Mouse (Mus musculus) limb, embryonic 12.5 days (tissue): Measurements from ENCODE around the gene Ttll11. TPM values are rescaled to one million over a fixed set of nuclear protein-coding genes. Genes with fewer than 3 reads are reported as not detected.

ENCODE experiments used
- ATAC-seq: fragments of 200-750 bp; cut with Nextera tagmentation; 2 replicates; pipeline ENCODE4 v1.8.0; 2017; ENCODE audit warnings: low read depth, moderate TSS enrichment; ENCODE audit not compliant: insufficient number of reproducible peaks, insufficient read depth, low FRiP score, low TSS enrichment
- H3K27ac ChIP-seq: fragments of 300-500 bp; sonication (generic); 2 replicates; pipeline ENCODE4 v1.5.1; 2016; ENCODE audit warnings: mild to moderate bottlenecking, moderate library complexity
- H3K27me3 ChIP-seq: fragments of 300-500 bp; sonication (generic); 2 replicates; pipeline ENCODE4 v1.6.1; 2016; ENCODE audit warnings: mild to moderate bottlenecking, moderate library complexity
- H3K36me3 ChIP-seq: fragments of 300-500 bp; sonication (generic); 2 replicates; pipeline ENCODE4 v1.6.1; 2016; ENCODE audit warnings: mild to moderate bottlenecking, moderate library complexity
- H3K4me1 ChIP-seq: fragments of 300-500 bp; sonication (generic); replicated peaks from 2 replicates; pipeline ENCODE4 v1.6.1; 2016
- H3K4me2 ChIP-seq: fragments of 300-500 bp; sonication (generic); 2 replicates; pipeline ENCODE4 v1.6.1; 2016; ENCODE audit warnings: mild to moderate bottlenecking, moderate library complexity
- H3K4me3 ChIP-seq: fragments of 300-500 bp; sonication (generic); replicated peaks from 2 replicates; pipeline ENCODE4 v1.5.1; 2016; ENCODE audit warnings: mild to moderate bottlenecking
- H3K9ac ChIP-seq: fragments of 300-500 bp; sonication (generic); replicated peaks from 2 replicates; pipeline ENCODE4 v1.6.1; 2016; ENCODE audit warnings: mild to moderate bottlenecking, moderate library complexity
- H3K9me3 ChIP-seq: fragments of 300-500 bp; sonication (generic); 2 replicates; pipeline ENCODE4 v1.6.1; 2016; ENCODE audit warnings: mild to moderate bottlenecking, moderate library complexity
- WGBS: fragments of 180-500 bp; shearing (Covaris S2); methylation state at CpG from one replicate; pipeline ENCODE4 v1.1.7; 2016; 5-methylcytosine and 5-hydroxymethylcytosine counted together
- polyA plus RNA-seq: library from polyadenylated mRNA; unstranded; fragments of >200 nt; fragmentation: Nextera tagmentation; extraction: Ambion mirVana; gene quantifications from 2 replicates; pipeline ENCODE4 v1.2.1, GENCODE M21; 2016

Ttll11 gene
- polyA plus RNA-seq: 1.3 and 1.5 TPM in 2 replicates

DNA sequence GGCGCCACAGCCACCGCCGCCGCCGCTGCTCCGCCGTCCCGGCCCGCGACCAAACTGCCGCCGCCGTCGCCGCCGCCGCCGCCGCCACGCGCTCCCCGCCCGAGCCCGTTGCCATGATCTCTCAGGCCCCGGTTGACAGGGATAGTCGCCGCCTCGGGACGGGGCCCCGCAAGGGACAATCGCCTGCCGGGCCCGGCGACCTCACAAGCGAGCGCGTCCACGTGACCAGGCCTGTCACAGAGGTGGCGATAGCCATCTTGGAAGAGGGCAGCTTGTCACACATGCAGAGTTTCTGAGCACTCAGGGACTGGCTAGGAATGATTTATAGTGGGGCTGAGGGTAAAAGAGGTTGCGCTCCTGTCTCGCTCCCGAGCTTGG lies at the start of gene Ttll11:
Gene Ttll11 (minus strand): TSS at position 270 of the 378 bp plus-strand sequence.
- H3K27me3 ChIP-seq: peaks cover 12% of the 10 kb centered on the region
- under 1% methylated on average over 36 of the region's 42 CpGs for WGBS
- 0 out of 2 replicates have a peak within 1 kb of the TSS, but pooled peaks have one; percentile 45 for H3K27ac ChIP-seq
- H3K4me1 ChIP-seq: peaks cover 17% of the 10 kb centered on the region
- H3K36me3 ChIP-seq: no peaks in the 10 kb centered on the region
- H3K4me3 ChIP-seq: peak within 1 kb of the TSS; percentile 91
- peak within 1 kb of the TSS; percentile 83 for H3K9ac ChIP-seq
- no peaks in the 10 kb centered on the region for H3K9me3 ChIP-seq
- ATAC-seq: peak; percentile 83; the same call in 1 of the 2 replicates
- peak within 1 kb of the TSS; percentile 94 for H3K4me2 ChIP-seq

GRCm38 (mm10) chr2:36023291-36023690 lies 43.6 kb upstream of the Ttll11 start:
- Histone ChIP-seq H3K36me3 (no peaks in the 10 kb centered on the region), H3K9ac (no peak overlapping the region), H3K4me3 (no peak overlapping the region), H3K27ac (no peak overlapping the region), H3K27me3 (peaks cover 16% of the 10 kb centered on the region), H3K4me1 (0 out of 2 replicates have a peak, but pooled peaks cover 3% of the 10 kb centered on the region), H3K9me3 (no peaks in the 10 kb centered on the region), H3K4me2 (no peak overlapping the region)
- no peak for ATAC-seq
- WGBS: 68% methylated on average over 3 of the region's 3 CpGs

- Histone ChIP-seq H3K4me2 (peak overlapping the region; percentile 57), H3K9ac (peak overlapping the region; percentile 13; the same call in 1 of the 2 replicates), H3K9me3 (no peaks in the 10 kb centered on the region), H3K36me3 (no peaks in the 10 kb centered on the region), H3K4me3 (peak overlapping the region; percentile 33), H3K27ac (no peak overlapping the region), H3K4me1 (0 out of 2 replicates have a peak, but pooled peaks cover 3% of the 10 kb centered on the region), H3K27me3 (peaks cover 16% of the 10 kb centered on the region)
- 6% methylated on average over 25 of the region's 32 CpGs for WGBS
- peak; percentile 73 for ATAC-seq
Observed at GRCm38 (mm10) chr2:36021385-36022159, 41.9 kb upstream of the Ttll11 start.

DNA sequence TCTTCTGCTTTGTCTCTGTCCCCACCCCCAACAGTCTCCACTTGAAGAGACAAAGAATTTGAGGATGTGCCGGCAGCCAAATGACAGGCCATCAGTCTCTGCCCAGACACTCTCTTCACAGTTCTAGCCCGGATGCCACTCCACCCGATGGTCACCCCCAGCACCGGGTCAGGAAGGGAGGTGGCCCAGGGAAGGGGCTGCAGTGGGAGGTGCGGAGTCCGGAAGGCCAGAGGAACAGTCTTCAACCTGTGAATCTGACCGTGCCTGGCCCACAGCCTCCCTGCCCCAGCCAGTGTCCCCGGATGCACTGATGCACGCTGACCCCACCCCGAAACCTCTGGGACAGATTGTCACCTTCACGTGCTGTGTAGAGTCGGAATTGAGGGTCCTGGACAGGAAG lies 33.3 kb upstream of the Ttll11 start:
- no peak overlapping the region for H3K27ac ChIP-seq
- H3K4me2 ChIP-seq: no peak overlapping the region
- H3K9me3 ChIP-seq: no peaks in the 10 kb centered on the region
- peaks cover 40% of the 10 kb centered on the region for H3K27me3 ChIP-seq
- H3K4me1 ChIP-seq: peaks cover 10% of the 10 kb centered on the region
- 64% methylated on average over 12 of the region's 12 CpGs for WGBS
- ATAC-seq: no peak
- no peak overlapping the region for H3K4me3 ChIP-seq
- no peaks in the 10 kb centered on the region for H3K36me3 ChIP-seq
- no peak overlapping the region for H3K9ac ChIP-seq

DNA sequence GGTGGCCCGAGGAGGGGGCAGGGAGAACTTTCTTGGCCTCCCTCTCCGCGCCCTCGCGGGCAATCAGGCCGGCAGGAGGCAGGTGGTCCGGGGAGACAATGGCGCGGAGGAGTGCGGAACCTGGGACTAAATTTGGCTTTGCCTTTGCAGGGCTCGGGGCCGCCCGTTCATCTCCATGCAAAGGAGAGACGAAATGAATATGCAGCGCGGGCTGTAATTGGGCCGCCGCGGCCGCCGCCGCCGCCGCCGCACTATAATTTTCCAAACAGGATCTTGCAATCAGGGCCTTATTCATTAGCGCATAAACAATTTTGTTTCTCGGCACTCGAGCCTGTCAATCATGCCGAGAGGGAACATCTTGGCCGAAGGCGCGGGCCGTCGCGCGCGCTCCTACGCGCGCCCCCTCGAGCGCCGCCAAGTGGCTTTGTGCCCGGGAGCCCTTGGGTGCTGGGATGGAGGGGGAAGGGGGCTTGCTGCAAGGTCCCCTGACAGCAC lies 31.7 kb upstream of the Ttll11 start:
- no peaks in the 10 kb centered on the region for H3K36me3 ChIP-seq
- H3K4me2 ChIP-seq: peak overlapping the region; percentile 88
- H3K4me1 ChIP-seq: peaks cover 10% of the 10 kb centered on the region
- H3K27me3 ChIP-seq: peaks cover 40% of the 10 kb centered on the region
- peak overlapping the region; percentile 50 for H3K4me3 ChIP-seq
- H3K9ac ChIP-seq: peak overlapping the region; percentile 57
- H3K9me3 ChIP-seq: no peaks in the 10 kb centered on the region
- ATAC-seq: no peak
- no peak overlapping the region for H3K27ac ChIP-seq
- under 1% methylated on average over 44 of the region's 44 CpGs for WGBS

DNA sequence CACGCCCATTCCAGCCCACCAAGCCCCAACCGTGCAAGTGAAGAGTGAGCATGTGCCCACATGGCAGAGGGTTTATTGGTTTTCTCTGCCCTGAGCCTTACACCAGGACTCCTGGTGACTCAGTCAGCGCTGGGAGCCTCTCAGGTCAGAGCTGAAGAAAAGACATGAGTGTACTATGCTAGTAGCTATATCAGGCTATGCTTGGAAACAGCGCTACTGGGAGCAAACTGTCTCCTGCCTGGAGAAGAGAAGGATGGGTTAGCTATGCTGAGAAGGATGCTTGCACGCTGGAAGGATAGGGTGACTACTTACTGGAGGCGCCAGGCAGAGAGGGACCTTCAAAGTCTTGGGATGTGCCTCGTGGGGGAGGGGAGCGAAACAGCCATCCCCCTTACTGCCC lies 30.9 kb upstream of the Ttll11 start:
- H3K4me3 ChIP-seq: peak overlapping the region; percentile 50; the same call in 1 of the 2 replicates

DNA sequence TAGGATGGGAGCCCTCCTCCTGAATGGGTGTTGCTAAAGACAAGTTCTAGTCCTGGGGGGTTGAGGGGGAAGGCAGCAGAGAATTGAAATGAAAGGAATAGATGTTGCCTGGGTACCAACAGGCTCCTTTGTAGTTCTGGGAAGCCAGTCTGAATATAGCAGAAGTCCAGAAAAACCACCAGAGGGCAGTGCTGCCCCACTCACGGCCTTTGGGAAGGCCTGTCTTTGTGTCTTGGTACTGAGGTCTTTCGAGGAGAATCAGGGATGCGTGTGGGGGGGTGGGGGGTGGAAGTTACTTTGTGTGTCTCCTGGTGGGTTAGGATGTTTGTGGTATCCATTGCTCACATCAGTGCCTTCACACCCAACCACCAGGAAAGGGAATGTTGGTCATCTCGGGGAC lies 29.7 kb upstream of the Ttll11 start:
- peak; percentile 54; the same call in 1 of the 2 replicates for ATAC-seq
- WGBS: 19% methylated on average over 4 of the region's 4 CpGs
- no peaks in the 10 kb centered on the region for H3K9me3 ChIP-seq

More for the DNA sequence above, 30.9 kb upstream of the Ttll11 start:
- Histone ChIP-seq H3K4me1 (peaks cover 10% of the 10 kb centered on the region), H3K9ac (no peak overlapping the region), H3K27ac (no peak overlapping the region), H3K4me2 (peak overlapping the region; percentile 88), H3K9me3 (no peaks in the 10 kb centered on the region), H3K36me3 (no peaks in the 10 kb centered on the region), H3K27me3 (peaks cover 40% of the 10 kb centered on the region)
- WGBS: 40% methylated on average over 8 of the region's 8 CpGs
- ATAC-seq: no peak

GRCm38 (mm10) chr2:36008071-36008470 lies 28.4 kb upstream of the Ttll11 start:
- no peak overlapping the region for H3K4me3 ChIP-seq
- H3K27me3 ChIP-seq: peaks cover 49% of the 10 kb centered on the region
- no peak overlapping the region for H3K4me2 ChIP-seq
- H3K27ac ChIP-seq: no peak overlapping the region
- H3K9me3 ChIP-seq: no peaks in the 10 kb centered on the region
- H3K4me1 ChIP-seq: peaks cover 10% of the 10 kb centered on the region
- 28% methylated on average over 1 of the region's 1 CpGs for WGBS
- H3K36me3 ChIP-seq: no peaks in the 10 kb centered on the region
- H3K9ac ChIP-seq: no peak overlapping the region
- ATAC-seq: no peak

More for the DNA sequence above, 29.7 kb upstream of the Ttll11 start:
- Histone ChIP-seq H3K36me3 (no peaks in the 10 kb centered on the region), H3K4me3 (no peak overlapping the region), H3K27ac (no peak overlapping the region), H3K9ac (no peak overlapping the region), H3K27me3 (peaks cover 45% of the 10 kb centered on the region), H3K4me1 (peaks cover 10% of the 10 kb centered on the region), H3K4me2 (no peak overlapping the region)

DNA sequence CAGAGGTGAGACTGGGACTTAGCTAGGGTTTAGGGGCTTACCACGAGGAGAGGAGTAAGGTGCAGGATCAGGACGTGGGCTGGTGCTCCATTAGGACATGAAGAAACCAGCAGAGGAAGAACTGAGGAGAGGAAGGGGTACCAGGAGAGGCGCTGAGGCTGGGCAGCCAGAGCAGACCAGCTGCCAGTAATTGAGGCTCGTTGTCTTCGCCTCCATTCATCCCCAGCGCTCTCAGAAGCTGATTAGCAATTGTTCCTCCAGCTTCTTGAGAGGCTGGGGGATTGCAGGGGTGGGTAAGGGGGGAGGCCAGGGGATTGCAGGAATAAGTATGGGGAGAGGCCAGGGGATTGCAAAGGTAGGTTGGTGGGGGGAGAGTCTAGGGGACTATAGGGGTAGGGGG lies 22.5 kb upstream of the Ttll11 start:
- no peaks in the 10 kb centered on the region for H3K36me3 ChIP-seq
- ATAC-seq: no peak
- H3K4me1 ChIP-seq: no peaks in the 10 kb centered on the region
- 48% methylated on average over 6 of the region's 6 CpGs for WGBS
- H3K9me3 ChIP-seq: no peaks in the 10 kb centered on the region
- peaks cover 32% of the 10 kb centered on the region for H3K27me3 ChIP-seq
- H3K4me3 ChIP-seq: no peak overlapping the region
- H3K27ac ChIP-seq: no peak overlapping the region
- no peak overlapping the region for H3K9ac ChIP-seq
- H3K4me2 ChIP-seq: no peak overlapping the region

GRCm38 (mm10) chr2:36000390-36000789 lies 20.7 kb upstream of the Ttll11 start:
- peaks cover 35% of the 10 kb centered on the region for H3K27me3 ChIP-seq
- ATAC-seq: no peak
- no peaks in the 10 kb centered on the region for H3K36me3 ChIP-seq
- no peak overlapping the region for H3K9ac ChIP-seq
- H3K4me3 ChIP-seq: no peak overlapping the region
- no peaks in the 10 kb centered on the region for H3K4me1 ChIP-seq
- no peak overlapping the region for H3K4me2 ChIP-seq
- no peaks in the 10 kb centered on the region for H3K9me3 ChIP-seq
- H3K27ac ChIP-seq: no peak overlapping the region
- 52% methylated on average over 1 of the region's 1 CpGs for WGBS

- Histone ChIP-seq H3K4me2 (no peak overlapping the region), H3K9me3 (no peaks in the 10 kb centered on the region), H3K9ac (no peak overlapping the region), H3K27me3 (peaks cover 33% of the 10 kb centered on the region), H3K36me3 (no peaks in the 10 kb centered on the region), H3K27ac (no peak overlapping the region), H3K4me3 (no peak overlapping the region), H3K4me1 (no peaks in the 10 kb centered on the region)
- no peak for ATAC-seq
Observed at GRCm38 (mm10) chr2:35999212-35999611, 19.5 kb upstream of the Ttll11 start.
